Mouse (Mus musculus) olfactory bulb, adult 2 months (tissue): ENCODE measurements around the gene Angptl4. TPM values are rescaled to one million over a fixed set of nuclear protein-coding genes. Genes with fewer than 3 reads are reported as not detected.
"Not testable (repeated sequence)": the region's sequence is repeated elsewhere in the genome, so short reads cannot be mapped to it uniquely, and the experiment has no call there.

Source experiments
- H3K27ac ChIP-seq: fragments of 200-500 bp; 2 replicates; pipeline ENCODE4 v1.5.1; 2012; ENCODE audit warnings: low read depth, low read length; ENCODE audit not compliant: insufficient read depth
- H3K4me1 ChIP-seq: fragments of 200-500 bp; 2 replicates; pipeline ENCODE4 v1.6.1; 2012; ENCODE audit warnings: low read length; ENCODE audit not compliant: control insufficient read depth, insufficient read depth
- H3K4me3 ChIP-seq: fragments of 200-500 bp; 2 replicates; pipeline ENCODE4 v1.5.1; 2012; ENCODE audit warnings: mild to moderate bottlenecking, low read depth, low read length, moderate library complexity; ENCODE audit not compliant: insufficient read depth
- CTCF ChIP-seq: fragments of 200-500 bp; IDR thresholded peaks from 2 replicates; pipeline ENCODE4 v1.5.1; 2012; ENCODE audit warnings: low read depth, mild to moderate bottlenecking, low read length, moderate library complexity; ENCODE audit not compliant: insufficient read depth
- POLR2A ChIP-seq: fragments of 200-500 bp; IDR thresholded peaks from 2 replicates; pipeline ENCODE4 v1.6.1; 2012; ENCODE audit warnings: mild to moderate bottlenecking, low read depth, low read length, moderate library complexity; ENCODE audit not compliant: insufficient read depth
- WGBS: fragments of 180-500 bp; shearing (Covaris S2); methylation state at CpG from one replicate; pipeline ENCODE4 v1.1.7; 2018; 5-methylcytosine and 5-hydroxymethylcytosine counted together
- polyA plus RNA-seq: library from polyadenylated mRNA; stranded (reverse); fragments of >200 nt; gene quantifications from 2 replicates; pipeline ENCODE4 v1.2.4, GENCODE M21; 2012; ENCODE audit warnings: low replicate concordance; ENCODE audit not compliant: missing spikeins, insufficient read depth, insufficient read length

The Angptl4 gene
- polyA plus RNA-seq, 1 experiment = not detected

DNA sequence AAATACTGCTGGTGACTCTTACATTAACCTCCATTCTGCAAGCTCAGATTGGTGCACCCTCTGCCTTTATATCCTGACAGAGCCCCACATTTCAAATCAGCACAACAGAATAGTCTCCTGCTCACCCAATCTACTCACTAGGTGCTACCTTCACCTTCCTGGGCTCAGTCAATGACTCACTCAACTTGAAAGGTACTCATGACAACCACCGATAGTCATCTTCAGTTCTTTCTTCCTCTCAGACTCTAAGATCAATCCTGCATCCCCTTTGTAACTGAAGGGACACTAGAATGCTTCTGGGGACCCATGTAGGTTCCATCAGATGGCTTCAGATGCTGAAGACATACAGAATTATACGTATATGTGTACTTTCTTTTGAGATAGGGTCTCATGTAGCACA lies 29.3 kb downstream of the Angptl4 start:
- H3K27ac ChIP-seq = no peak overlapping the region
- WGBS = 96% methylated on average over 2 of the region's 2 CpGs
- peaks cover 21% of the 10 kb centered on the region for H3K4me1 ChIP-seq
- H3K4me3 ChIP-seq = no peak overlapping the region
- TF ChIP-seq CTCF = no peak
- TF ChIP-seq POLR2A = no peak

DNA sequence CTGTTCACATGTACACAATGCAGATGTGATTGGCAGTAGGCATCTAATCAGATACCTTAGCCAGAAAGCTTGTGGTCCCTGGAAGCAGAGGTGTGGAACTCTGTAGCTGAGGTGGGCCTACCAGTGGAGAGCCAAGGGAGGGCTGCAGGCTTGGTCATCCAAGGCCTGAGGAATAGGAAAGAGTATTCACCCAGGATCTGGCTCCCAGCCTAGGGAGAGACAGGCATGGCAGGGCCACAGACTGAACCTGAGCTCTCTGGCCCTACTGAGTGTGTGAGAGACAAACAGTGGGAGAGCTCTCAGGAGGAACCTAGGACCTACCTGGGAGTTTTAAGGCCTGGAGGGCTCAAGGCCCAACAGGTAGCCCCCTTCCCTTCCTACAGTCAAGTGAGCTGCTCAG lies 30.4 kb downstream of the Angptl4 start:
- Histone ChIP-seq H3K4me3 (no peak overlapping the region), H3K4me1 (peaks cover 15% of the 10 kb centered on the region), H3K27ac (no peak overlapping the region)
- TF ChIP-seq POLR2A (no peak), CTCF (no peak)

GRCm38 (mm10) chr17:33749451-33749850 lies 32.2 kb downstream of the Angptl4 start:
- Histone ChIP-seq H3K27ac (no peak overlapping the region), H3K4me1 (peaks cover 5% of the 10 kb centered on the region), H3K4me3 (no peak overlapping the region)
- TF ChIP-seq CTCF = no peak
- TF ChIP-seq POLR2A = no peak
- 98% methylated on average over 5 of the region's 5 CpGs for WGBS

DNA sequence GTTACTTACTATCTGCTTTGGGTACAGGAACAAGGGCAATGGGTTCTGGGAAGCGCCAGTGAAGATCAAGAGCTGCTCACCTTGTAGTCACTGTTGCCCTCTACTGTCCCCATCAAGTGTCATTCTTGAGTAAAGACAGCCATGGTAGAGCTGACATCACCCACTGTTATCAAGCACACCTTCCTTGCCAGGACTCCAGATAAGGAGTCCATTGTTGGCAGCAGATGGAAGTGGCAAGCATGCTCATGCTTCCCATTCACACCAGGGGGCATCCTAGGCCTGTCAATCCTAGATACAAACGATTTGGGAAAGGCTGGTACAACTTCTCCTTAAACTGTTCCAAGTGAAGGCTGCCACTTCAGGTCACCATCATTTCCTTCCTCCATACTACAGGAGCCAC lies 35.6 kb downstream of the Angptl4 start:
- H3K4me3 ChIP-seq = no peak overlapping the region
- no peak overlapping the region for H3K27ac ChIP-seq
- no peaks in the 10 kb centered on the region for H3K4me1 ChIP-seq
- 46% methylated on average over 2 of the region's 2 CpGs for WGBS
- TF ChIP-seq POLR2A = no peak
- TF ChIP-seq CTCF = no peak

DNA sequence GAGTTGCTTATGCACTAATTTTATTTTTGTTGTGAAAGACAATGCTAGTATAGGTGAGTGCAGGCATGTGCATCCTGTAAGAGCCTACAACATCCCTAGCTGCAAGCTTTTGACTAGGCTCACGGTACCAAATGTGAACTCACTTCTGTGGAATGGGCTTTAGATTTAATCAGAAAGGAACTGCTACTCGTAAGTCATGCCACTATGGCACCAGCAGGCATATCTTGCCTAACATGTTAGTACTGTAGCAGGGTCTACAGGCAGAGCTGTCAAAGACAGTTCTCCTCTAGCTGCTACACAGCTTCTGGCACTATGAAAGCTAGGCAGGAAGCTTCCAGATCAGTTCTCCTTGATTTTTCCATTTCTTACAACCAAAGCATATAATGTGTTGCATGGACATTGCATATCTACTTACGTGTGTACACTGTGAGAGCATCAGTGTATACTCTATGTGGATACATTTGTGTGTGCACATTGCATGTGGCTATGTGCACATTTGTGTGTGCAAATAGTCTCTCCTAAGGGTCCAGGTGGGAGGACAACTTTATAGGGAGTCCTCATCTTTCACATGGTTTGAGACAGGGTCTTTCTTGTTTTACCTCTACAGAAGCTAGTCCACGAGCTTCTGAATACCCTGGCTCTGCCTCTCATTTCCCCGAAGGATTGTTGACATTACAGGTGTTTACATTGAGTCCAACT lies 36.8 kb downstream of the Angptl4 start:
- H3K27ac ChIP-seq = no peak overlapping the region
- H3K4me3 ChIP-seq = no peak overlapping the region
- WGBS = 84% methylated on average over 5 of the region's 5 CpGs
- TF ChIP-seq POLR2A = no peak
- no peak for TF ChIP-seq CTCF
- H3K4me1 ChIP-seq = no peaks in the 10 kb centered on the region

DNA sequence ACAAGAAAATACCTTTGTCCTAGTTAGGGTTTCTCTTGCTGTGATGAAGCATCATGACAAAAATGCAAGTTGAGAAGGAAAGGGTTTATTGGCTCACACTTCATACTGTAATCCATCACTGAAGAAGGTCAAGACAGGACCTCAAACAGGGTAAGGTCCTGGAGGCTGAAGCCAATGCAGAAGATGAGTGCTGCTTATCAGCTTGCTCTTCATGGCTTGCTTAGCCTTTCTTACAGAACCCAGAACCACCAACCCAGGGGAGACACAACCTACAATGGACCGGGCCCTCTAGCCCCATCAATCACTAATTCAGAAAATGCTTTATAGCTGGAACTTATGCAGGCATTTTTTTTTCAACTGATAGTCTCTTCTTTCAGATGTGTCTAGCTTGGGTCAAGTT lies 39.2 kb downstream of the Angptl4 start:
- TF ChIP-seq CTCF = no peak
- no peak for TF ChIP-seq POLR2A
- WGBS = 91% methylated on average over 1 of the region's 1 CpGs
- no peak overlapping the region for H3K27ac ChIP-seq
- no peak overlapping the region for H3K4me3 ChIP-seq
- no peaks in the 10 kb centered on the region for H3K4me1 ChIP-seq

- H3K4me3 ChIP-seq, H3K27ac ChIP-seq, H3K4me1 ChIP-seq: not testable (repeated sequence)
- 79% methylated on average over 10 of the region's 10 CpGs for WGBS
These were observed 48.1 kb downstream of the Angptl4 start for GRCm38 (mm10) chr17:33733526-33733925.

GRCm38 (mm10) chr17:33732556-33733083 lies 49.0 kb downstream of the Angptl4 start:
- not testable (repeated sequence) for H3K27ac ChIP-seq, H3K4me1 ChIP-seq, H3K4me3 ChIP-seq
- WGBS = 72% methylated on average over 9 of the region's 9 CpGs

GRCm38 (mm10) chr17:33729215-33729614 lies 52.4 kb downstream of the Angptl4 start:
- TF ChIP-seq POLR2A = no peak
- no peak for TF ChIP-seq CTCF
- no peaks in the 10 kb centered on the region for H3K4me1 ChIP-seq
- no peak overlapping the region for H3K4me3 ChIP-seq
- 41% methylated on average over 2 of the region's 2 CpGs for WGBS
- no peak overlapping the region for H3K27ac ChIP-seq

- Histone ChIP-seq H3K4me1 (no peaks in the 10 kb centered on the region), H3K4me3 (no peak overlapping the region), H3K27ac (no peak overlapping the region)
- no peak for TF ChIP-seq CTCF
- no peak for TF ChIP-seq POLR2A
- 82% methylated on average over 2 of the region's 2 CpGs for WGBS
These were observed 53.2 kb downstream of the Angptl4 start for GRCm38 (mm10) chr17:33728396-33728795.

Other genes starting within 250 kb of the Angptl4 start
- gene Myo1f, start 226.1 kb downstream of the Angptl4 start, polyA plus RNA-seq = not detected in 2 replicates
- gene Zfp414, start 152.7 kb downstream of the Angptl4 start, polyA plus RNA-seq = not detected in 2 replicates
- gene Pram1, start 143.8 kb downstream of the Angptl4 start, polyA plus RNA-seq = not detected in 2 replicates
- gene Hnrnpm, start 95.0 kb downstream of the Angptl4 start, polyA plus RNA-seq = 317 TPM in 1 of 2 replicates, not detected in the other
- not detected in 2 replicates for gene March2, start 63.2 kb downstream of the Angptl4 start, polyA plus RNA-seq
- 744 TPM in 1 of 2 replicates, not detected in the other for gene Rab11b, start 21.3 kb downstream of the Angptl4 start, polyA plus RNA-seq
- gene Kank3, start 28.7 kb upstream of the Angptl4 start, polyA plus RNA-seq = not detected in 2 replicates
- not detected in 2 replicates for gene Rps28, start 42.7 kb upstream of the Angptl4 start, polyA plus RNA-seq
- gene Ndufa7, start 42.7 kb upstream of the Angptl4 start, polyA plus RNA-seq = 751 TPM in 1 of 2 replicates, not detected in the other
- not detected in 2 replicates for gene Cd320, start 61.3 kb upstream of the Angptl4 start, polyA plus RNA-seq
- not detected in 2 replicates for gene Gm7029, start 92.0 kb upstream of the Angptl4 start, polyA plus RNA-seq
- gene Kifc1, start 108.8 kb upstream of the Angptl4 start, polyA plus RNA-seq = not detected in 2 replicates
- not detected in 2 replicates for gene Platr17, start 123.3 kb upstream of the Angptl4 start, polyA plus RNA-seq
- not detected in 2 replicates for gene Daxx, start 127.6 kb upstream of the Angptl4 start, polyA plus RNA-seq
- gene Tapbp, start 134.1 kb upstream of the Angptl4 start, polyA plus RNA-seq = 118 TPM in 1 of 2 replicates, not detected in the other
- not detected in 2 replicates for gene Zbtb22, start 134.1 kb upstream of the Angptl4 start, polyA plus RNA-seq
- gene Rgl2, start 147.7 kb upstream of the Angptl4 start, polyA plus RNA-seq = 671 TPM in 1 of 2 replicates, not detected in the other
- not detected in 2 replicates for gene Pfdn6, start 158.5 kb upstream of the Angptl4 start, polyA plus RNA-seq
- gene Wdr46, start 158.8 kb upstream of the Angptl4 start, polyA plus RNA-seq = not detected in 2 replicates
- not detected in 2 replicates for gene B3galt4, start 169.7 kb upstream of the Angptl4 start, polyA plus RNA-seq
- gene Vps52, start 174.0 kb upstream of the Angptl4 start, polyA plus RNA-seq = not detected in 2 replicates
- 1,298 TPM in 1 of 2 replicates, not detected in the other for gene Rps18, start 174.2 kb upstream of the Angptl4 start, polyA plus RNA-seq
- not detected in 2 replicates for gene H2-K1, start 218.5 kb upstream of the Angptl4 start, polyA plus RNA-seq
- not detected in 2 replicates for gene Ring1, start 242.8 kb upstream of the Angptl4 start, polyA plus RNA-seq
- not detected in 2 replicates for gene H2-Ke6, start 246.2 kb upstream of the Angptl4 start, polyA plus RNA-seq
- gene Slc39a7, start 249.9 kb upstream of the Angptl4 start, polyA plus RNA-seq = not detected in 2 replicates
- not detected in 2 replicates for gene Rxrb, start 250.0 kb upstream of the Angptl4 start, polyA plus RNA-seq